Mouse (Mus musculus) megakaryocyte, adult 5-6 weeks (primary cell): ENCODE results near the gene Onecut3. TPM values are rescaled to one million over a fixed set of nuclear protein-coding genes. Genes with fewer than 3 reads are reported as not detected.
A peak's percentile ranks its signal among the peaks of the same experiment; 100 is the strongest.

Experiments
- ATAC-seq: 2 replicates; pipeline ENCODE4 v1.8.0; 2016; ENCODE audit warnings: mild to moderate bottlenecking, inconsistent platforms; ENCODE audit not compliant: poor library complexity, severe bottlenecking
- total RNA-seq, 2 experiments: library from RNA; stranded (forward) in 1 of 2; stranded (reverse) in 1 of 2; fragments of 153-499, 151-499 nt in 1 of 2; fragments of 221-1000, 200-1000 nt in 1 of 2; gene quantifications; 2 replicates each; pipeline versions ENCODE4 v1.2.3 to v1.2.4; 2015 to 2017

Onecut3 gene
- total RNA-seq, 2 experiments from 2014 or later = not detected

- ATAC-seq = no peak
Observed at GRCm38 (mm10) chr10:80549279-80549678, 54.6 kb downstream of the Onecut3 start.

- no peak for ATAC-seq
Observed at GRCm38 (mm10) chr10:80552364-80552763, 57.7 kb downstream of the Onecut3 start.

GRCm38 (mm10) chr10:80553575-80553974 is 58.9 kb downstream of the Onecut3 start:
- no peak for ATAC-seq

- no peak for ATAC-seq
Observed at GRCm38 (mm10) chr10:80553997-80554396, 59.4 kb downstream of the Onecut3 start.

GRCm38 (mm10) chr10:80557346-80557965 is 62.8 kb downstream of the Onecut3 start:
- ATAC-seq = no peak

GRCm38 (mm10) chr10:80559431-80559830 is 64.8 kb downstream of the Onecut3 start:
- ATAC-seq = no peak

GRCm38 (mm10) chr10:80560621-80561020 is 66.0 kb downstream of the Onecut3 start:
- no peak for ATAC-seq

GRCm38 (mm10) chr10:80561116-80561944 is 66.7 kb downstream of the Onecut3 start, which contains the start of gene Rexo1:
TSS of gene Rexo1 (minus strand) at chr10:80561560.
- ATAC-seq = peak; percentile 87

- ATAC-seq = peak; percentile 67
Observed at GRCm38 (mm10) chr10:80566375-80567092, 71.9 kb downstream of the Onecut3 start.

Other genes with a start within 250 kb of the Onecut3 start
- gene Ndufs7, start 245.7 kb upstream of the Onecut3 start, total RNA-seq (2015) = 113 and 114 TPM in 2 replicates
- gene Ndufs7, start 245.7 kb upstream of the Onecut3 start, total RNA-seq (2017) = 84.8 and 86.1 TPM in 2 replicates
- 6.3 and 6.7 TPM in 2 replicates for gene Gamt, start 233.8 kb upstream of the Onecut3 start, total RNA-seq (2015)
- 4.4 and 10.2 TPM in 2 replicates for gene Gamt, start 233.8 kb upstream of the Onecut3 start, total RNA-seq (2017)
- 39.0 and 41.4 TPM in 2 replicates for gene Dazap1, start 233.3 kb upstream of the Onecut3 start, total RNA-seq (2015)
- gene Dazap1, start 233.3 kb upstream of the Onecut3 start, total RNA-seq (2017) = 187 and 200 TPM in 2 replicates
- gene Rps15, start 202.4 kb upstream of the Onecut3 start, total RNA-seq (2015) = 1,580 and 1,599 TPM in 2 replicates
- gene Rps15, start 202.4 kb upstream of the Onecut3 start, total RNA-seq (2017) = 1,732 and 1,915 TPM in 2 replicates
- gene Apc2, start 198.9 kb upstream of the Onecut3 start, total RNA-seq (2015) = not detected in 2 replicates
- not detected in 2 replicates for gene Apc2, start 198.9 kb upstream of the Onecut3 start, total RNA-seq (2017)
- gene 2310011J03Rik, start 174.3 kb upstream of the Onecut3 start, total RNA-seq (2015) = 25.6 and 27.4 TPM in 2 replicates
- gene 2310011J03Rik, start 174.3 kb upstream of the Onecut3 start, total RNA-seq (2017) = 13.8 and 17.8 TPM in 2 replicates
- gene Pcsk4, start 165.3 kb upstream of the Onecut3 start, total RNA-seq (2015) = 0.32 and 0.83 TPM in 2 replicates
- gene Pcsk4, start 165.3 kb upstream of the Onecut3 start, total RNA-seq (2017) = not detected in 2 replicates
- gene Reep6, start 164.9 kb upstream of the Onecut3 start, total RNA-seq (2015) = 0.16 and 0.96 TPM in 2 replicates
- gene Reep6, start 164.9 kb upstream of the Onecut3 start, total RNA-seq (2017) = 0.37 TPM in 1 of 2 replicates, not detected in the other
- gene Adamtsl5, start 146.4 kb upstream of the Onecut3 start, total RNA-seq (2015) = 0.07 TPM in 1 of 2 replicates, not detected in the other
- gene Adamtsl5, start 146.4 kb upstream of the Onecut3 start, total RNA-seq (2017) = not detected in 2 replicates
- gene Plk5, start 138.4 kb upstream of the Onecut3 start, total RNA-seq (2015) = not detected in 2 replicates
- not detected in 2 replicates for gene Plk5, start 138.4 kb upstream of the Onecut3 start, total RNA-seq (2017)
- 2.4 and 2.6 TPM in 2 replicates for gene Mex3d, start 107.2 kb upstream of the Onecut3 start, total RNA-seq (2015)
- 2.6 and 5.0 TPM in 2 replicates for gene Mex3d, start 107.2 kb upstream of the Onecut3 start, total RNA-seq (2017)
- gene Mbd3, start 95.3 kb upstream of the Onecut3 start, total RNA-seq (2015) = 38.8 and 40.6 TPM in 2 replicates
- gene Mbd3, start 95.3 kb upstream of the Onecut3 start, total RNA-seq (2017) = 39.8 and 40.0 TPM in 2 replicates
- gene Uqcr11, start 88.0 kb upstream of the Onecut3 start, total RNA-seq (2015) = 107 and 108 TPM in 2 replicates
- gene Uqcr11, start 88.0 kb upstream of the Onecut3 start, total RNA-seq (2017) = 122 and 129 TPM in 2 replicates
- 17.2 and 20.3 TPM in 2 replicates for gene Tcf3, start 61.2 kb upstream of the Onecut3 start, total RNA-seq (2015)
- gene Tcf3, start 61.2 kb upstream of the Onecut3 start, total RNA-seq (2017) = 22.4 and 24.2 TPM in 2 replicates
- not detected in 2 replicates for gene Atp8b3, start 44.3 kb downstream of the Onecut3 start, total RNA-seq (2015)
- not detected in 2 replicates for gene Atp8b3, start 44.3 kb downstream of the Onecut3 start, total RNA-seq (2017)
- gene Rexo1, start 66.7 kb downstream of the Onecut3 start, total RNA-seq (2015) = 35.9 and 41.5 TPM in 2 replicates
- 19.4 and 19.9 TPM in 2 replicates for gene Rexo1, start 66.7 kb downstream of the Onecut3 start, total RNA-seq (2017)
- gene Klf16, start 82.5 kb downstream of the Onecut3 start, total RNA-seq (2015) = 2.6 and 3.3 TPM in 2 replicates
- 3.9 and 5.3 TPM in 2 replicates for gene Klf16, start 82.5 kb downstream of the Onecut3 start, total RNA-seq (2017)
- gene Abhd17a, start 95.5 kb downstream of the Onecut3 start, total RNA-seq (2015) = 64.8 and 82.1 TPM in 2 replicates
- gene Abhd17a, start 95.5 kb downstream of the Onecut3 start, total RNA-seq (2017) = 21.7 and 31.6 TPM in 2 replicates
- 16.9 and 22.3 TPM in 2 replicates for gene Scamp4, start 108.0 kb downstream of the Onecut3 start, total RNA-seq (2015)
- gene Scamp4, start 108.0 kb downstream of the Onecut3 start, total RNA-seq (2017) = 4.8 and 11.4 TPM in 2 replicates
- 0.91 and 1.1 TPM in 2 replicates for gene Adat3, start 108.0 kb downstream of the Onecut3 start, total RNA-seq (2015)
- gene Adat3, start 108.0 kb downstream of the Onecut3 start, total RNA-seq (2017) = 3.8 TPM in 1 of 2 replicates, not detected in the other
- 0.54 TPM in 1 of 2 replicates, not detected in the other for gene Gm49322, start 111.2 kb downstream of the Onecut3 start, total RNA-seq (2015)
- gene Gm49322, start 111.2 kb downstream of the Onecut3 start, total RNA-seq (2017) = 0.15 and 0.89 TPM in 2 replicates
- 34.5 and 46.0 TPM in 2 replicates for gene Csnk1g2, start 128.0 kb downstream of the Onecut3 start, total RNA-seq (2015)
- gene Csnk1g2, start 128.0 kb downstream of the Onecut3 start, total RNA-seq (2017) = 127 and 144 TPM in 2 replicates
- gene Btbd2, start 162.2 kb downstream of the Onecut3 start, total RNA-seq (2015) = 8.4 and 10.3 TPM in 2 replicates
- gene Btbd2, start 162.2 kb downstream of the Onecut3 start, total RNA-seq (2017) = 16.5 and 30.1 TPM in 2 replicates
- gene Mknk2, start 183.3 kb downstream of the Onecut3 start, total RNA-seq (2015) = 53.5 and 61.1 TPM in 2 replicates
- 63.3 and 74.8 TPM in 2 replicates for gene Mknk2, start 183.3 kb downstream of the Onecut3 start, total RNA-seq (2017)
- 61.8 and 72.0 TPM in 2 replicates for gene Mob3a, start 207.1 kb downstream of the Onecut3 start, total RNA-seq (2015)
- gene Mob3a, start 207.1 kb downstream of the Onecut3 start, total RNA-seq (2017) = 65.0 and 77.3 TPM in 2 replicates
- gene Izumo4, start 207.3 kb downstream of the Onecut3 start, total RNA-seq (2015) = 11.3 and 14.2 TPM in 2 replicates
- gene Izumo4, start 207.3 kb downstream of the Onecut3 start, total RNA-seq (2017) = 4.4 and 6.6 TPM in 2 replicates
- gene Ap3d1, start 247.4 kb downstream of the Onecut3 start, total RNA-seq (2015) = 42.6 and 52.4 TPM in 2 replicates
- gene Ap3d1, start 247.4 kb downstream of the Onecut3 start, total RNA-seq (2017) = 48.6 and 62.0 TPM in 2 replicates